Mouse (Mus musculus) cortical plate, adult 2 months (tissue): ENCODE measurements around the gene Dscam.

Experiments
- CTCF ChIP-seq: fragments of 200-500 bp; IDR thresholded peaks from 2 replicates; pipeline ENCODE4 v1.5.1; 2011; ENCODE audit warnings: mild to moderate bottlenecking, control low read depth, low read length; ENCODE audit not compliant: insufficient read depth; ENCODE audit errors: extremely low read depth
- POLR2A ChIP-seq: fragments of 200-500 bp; IDR thresholded peaks from 2 replicates; pipeline ENCODE4 v1.6.1; 2011; ENCODE audit warnings: mild to moderate bottlenecking, low read length, control low read depth; ENCODE audit not compliant: insufficient read depth; ENCODE audit errors: extremely low read depth

DNA sequence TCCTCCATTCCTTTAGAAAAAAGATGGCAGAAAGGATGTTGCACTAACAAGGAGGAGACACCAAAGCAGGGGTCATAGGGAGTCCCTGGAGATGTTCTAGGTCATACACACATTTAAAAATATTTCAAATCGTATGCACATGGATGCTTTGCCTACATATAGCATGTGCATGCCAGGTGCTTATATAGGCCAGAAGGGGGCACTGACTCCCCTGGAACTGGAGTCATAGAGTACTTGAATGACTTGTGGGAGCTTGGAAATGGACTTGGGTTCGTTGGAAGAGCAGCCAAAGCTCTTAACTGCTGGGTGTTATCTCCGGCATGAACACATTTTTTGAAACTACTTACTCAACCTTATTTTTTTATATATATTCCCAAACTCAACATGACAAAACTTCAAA, 448.4 kb downstream of the Dscam start:
- no peak for TF ChIP-seq POLR2A
- TF ChIP-seq CTCF, result 0 out of 2 replicates have a peak, but pooled peaks have one; percentile 25
